Mouse (Mus musculus): Measurements from ENCODE around the gene Grem1.

DNA sequence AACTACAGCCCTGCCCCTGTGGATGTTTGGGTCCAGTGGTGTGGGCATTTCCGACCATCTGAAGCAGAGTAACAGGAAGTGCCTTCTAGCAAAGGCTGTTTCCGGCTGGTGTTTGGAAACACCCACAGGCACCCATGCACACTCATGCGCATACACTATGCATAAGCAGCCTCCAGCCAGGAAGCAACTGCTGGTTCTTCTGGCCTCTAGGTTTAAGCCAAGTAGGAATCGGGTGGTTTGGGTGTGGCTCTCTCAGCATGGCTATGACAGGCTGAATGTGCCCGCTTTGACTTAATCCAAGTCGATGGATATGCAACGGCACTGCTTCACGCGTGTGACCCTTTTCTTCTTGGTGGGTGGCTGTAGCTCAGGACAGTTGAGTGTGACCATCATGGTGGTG lies 9.1 kb downstream of the Grem1 start:
- TF ChIP-seq EP300 (optimal IDR thresholded peaks at IDR 0.05), result no peak
- TF ChIP-seq CTCF (IDR thresholded peaks at IDR 0.05; ENCODE audit: low read depth), result no peak
